Mouse (Mus musculus) erythroid progenitor cell, adult 5-6 weeks (primary cell): ENCODE measurements around the gene Prkd2. TPM values are rescaled to one million over a fixed set of nuclear protein-coding genes. Genes with fewer than 3 reads are reported as not detected.

ENCODE experiments used
- ATAC-seq: replicated peaks from 2 replicates; pipeline ENCODE4 v1.8.0; 2016; ENCODE audit warnings: moderate number of reproducible peaks, mild to moderate bottlenecking, moderate TSS enrichment, inconsistent platforms; ENCODE audit not compliant: poor library complexity, low FRiP score, severe bottlenecking
- total RNA-seq, 2 experiments: library from RNA; stranded (forward) in 1 of 2; stranded (reverse) in 1 of 2; fragments of 150-400 nt in 1 of 2; fragments of 186-747, 209-891 nt in 1 of 2; gene quantifications; 2 replicates each; pipeline versions ENCODE4 v1.2.3 to v1.2.4; 2015 to 2017; ENCODE audit warnings: low replicate concordance in 2 of 2

Gene Prkd2
- total RNA-seq, 2 experiments from 2014 or later, result 3.8 to 18.4 TPM

- no peak for ATAC-seq
Observed at GRCm38 (mm10) chr7:16851636-16852035, 8.9 kb downstream of the Prkd2 start.

- no peak for ATAC-seq
Observed at GRCm38 (mm10) chr7:16853302-16853831, 10.7 kb downstream of the Prkd2 start.

- ATAC-seq, result peak; percentile 69
Observed at GRCm38 (mm10) chr7:16858336-16858735, 15.6 kb downstream of the Prkd2 start.

GRCm38 (mm10) chr7:16859902-16860651 lies 17.4 kb downstream of the Prkd2 start:
- ATAC-seq, result no peak

GRCm38 (mm10) chr7:16867488-16867887 lies 24.8 kb downstream of the Prkd2 start:
- no peak for ATAC-seq

GRCm38 (mm10) chr7:16869497-16869896 lies 26.8 kb downstream of the Prkd2 start:
- no peak for ATAC-seq

- ATAC-seq, result no peak
Observed at GRCm38 (mm10) chr7:16871600-16871999, 28.9 kb downstream of the Prkd2 start.

GRCm38 (mm10) chr7:16872478-16872877 lies 29.8 kb downstream of the Prkd2 start:
- no peak for ATAC-seq

- no peak for ATAC-seq
Observed at GRCm38 (mm10) chr7:16873392-16873791, 30.7 kb downstream of the Prkd2 start.

- ATAC-seq, result peak; percentile 63
Observed at GRCm38 (mm10) chr7:16874190-16874589, 31.5 kb downstream of the Prkd2 start.

- ATAC-seq, result peak; percentile 95
Observed at GRCm38 (mm10) chr7:16874756-16875309, 32.1 kb downstream of the Prkd2 start.

- ATAC-seq, result no peak
Observed at GRCm38 (mm10) chr7:16875310-16875325, 32.4 kb downstream of the Prkd2 start, which contains the start of gene Dact3. Gene Dact3 (plus strand): TSS chr7:16875317.

- no peak for ATAC-seq
Observed at GRCm38 (mm10) chr7:16875326-16875725, 32.6 kb downstream of the Prkd2 start.

- no peak for ATAC-seq
Observed at GRCm38 (mm10) chr7:16876006-16876405, 33.3 kb downstream of the Prkd2 start.

- no peak for ATAC-seq
Observed at GRCm38 (mm10) chr7:16876608-16877007, 33.9 kb downstream of the Prkd2 start.

- no peak for ATAC-seq
Observed at GRCm38 (mm10) chr7:16877717-16878116, 35.0 kb downstream of the Prkd2 start.

GRCm38 (mm10) chr7:16879796-16880547 lies 37.3 kb downstream of the Prkd2 start:
- no peak for ATAC-seq

GRCm38 (mm10) chr7:16880615-16881014 lies 37.9 kb downstream of the Prkd2 start:
- no peak for ATAC-seq

GRCm38 (mm10) chr7:16883162-16883561 lies 40.5 kb downstream of the Prkd2 start:
- no peak for ATAC-seq

- ATAC-seq, result no peak
Observed at GRCm38 (mm10) chr7:16884334-16884733, 41.6 kb downstream of the Prkd2 start.

- ATAC-seq, result no peak
Observed at GRCm38 (mm10) chr7:16885271-16885776, 42.6 kb downstream of the Prkd2 start.
